Mouse (Mus musculus) mouse embryonic stem cell (cell line): ENCODE data around the gene Birc6.
"Not testable (repeated sequence)": the region's sequence is repeated elsewhere in the genome, so short reads cannot be mapped to it uniquely, and the experiment has no call there.

Source experiments
- in situ Hi-C, 2 experiments: fragments of 300-500 bp; cut with MboI; formaldehyde crosslinking; loops; 1 replicate in 1 of 2; 3 replicates in 1 of 2; pipeline ENCODE4 v1.14.3; 2019 to 2020; ENCODE audit warnings: low sequenced_read_pairs in 2 of 2, low pct_unique_long_range_greater_than_20kb in 1 of 2, mixed read lengths in 1 of 2; ENCODE audit not compliant: unreplicated experiment in 1 of 2

Gene Birc6

GRCm38 (mm10) chr17:74688555-74688954 lies 160.5 kb downstream of the Birc6 start:
- in situ Hi-C loops: no loop called here

DNA sequence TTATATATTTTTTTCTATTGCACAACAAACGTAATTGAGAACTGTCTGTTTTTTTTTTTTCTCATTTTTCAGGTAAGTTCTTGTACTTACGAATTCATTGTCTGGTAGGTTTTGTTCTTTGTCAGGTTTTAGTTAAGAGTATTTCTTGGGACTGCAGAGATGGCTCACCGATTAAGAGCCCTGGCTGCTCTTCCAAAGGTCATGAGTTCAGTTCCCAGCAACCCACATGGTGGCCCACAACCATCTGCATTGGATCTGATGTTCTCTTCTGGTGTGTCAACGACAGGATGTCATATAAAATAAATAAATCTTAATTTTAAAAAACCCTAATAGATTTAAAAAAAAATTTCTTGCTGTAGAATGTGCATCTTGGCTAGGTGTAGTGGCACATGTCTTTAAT lies 161.3 kb downstream of the Birc6 start:
- in situ Hi-C loops: no loop called here

- in situ Hi-C loops: not testable (repeated sequence)
Observed at GRCm38 (mm10) chr17:74701661-74702060, 173.6 kb downstream of the Birc6 start.

GRCm38 (mm10) chr17:74705480-74705879 lies 177.4 kb downstream of the Birc6 start:
- in situ Hi-C loops: no loop called here

- in situ Hi-C loops: no loop called here
Observed at GRCm38 (mm10) chr17:74706593-74706992, 178.5 kb downstream of the Birc6 start.

DNA sequence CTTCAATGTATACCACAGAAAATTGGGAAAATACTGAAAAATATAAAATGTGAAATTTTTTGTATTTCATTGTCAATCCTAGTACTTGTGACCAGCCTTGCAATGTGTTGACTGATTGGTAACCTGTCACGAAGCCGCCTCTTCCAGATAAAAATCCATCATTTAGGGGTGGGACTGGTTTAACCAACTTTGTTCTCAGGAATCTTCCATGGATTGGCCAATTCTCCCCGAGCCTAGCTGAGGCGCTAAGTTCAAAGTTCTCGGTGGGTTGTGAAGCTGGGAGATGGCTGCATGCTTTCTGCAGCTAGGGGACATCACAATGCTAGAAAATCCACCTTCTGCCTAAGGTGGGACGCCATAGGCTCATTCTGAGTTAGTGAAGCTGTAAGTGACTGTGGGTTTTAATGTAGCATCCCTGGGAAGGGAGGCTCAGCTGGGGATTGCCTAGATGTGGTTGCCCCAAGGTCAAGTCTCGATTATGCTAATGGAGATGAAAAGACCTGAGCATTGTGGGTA lies 179.6 kb downstream of the Birc6 start:
- in situ Hi-C loops: no loop called here

DNA sequence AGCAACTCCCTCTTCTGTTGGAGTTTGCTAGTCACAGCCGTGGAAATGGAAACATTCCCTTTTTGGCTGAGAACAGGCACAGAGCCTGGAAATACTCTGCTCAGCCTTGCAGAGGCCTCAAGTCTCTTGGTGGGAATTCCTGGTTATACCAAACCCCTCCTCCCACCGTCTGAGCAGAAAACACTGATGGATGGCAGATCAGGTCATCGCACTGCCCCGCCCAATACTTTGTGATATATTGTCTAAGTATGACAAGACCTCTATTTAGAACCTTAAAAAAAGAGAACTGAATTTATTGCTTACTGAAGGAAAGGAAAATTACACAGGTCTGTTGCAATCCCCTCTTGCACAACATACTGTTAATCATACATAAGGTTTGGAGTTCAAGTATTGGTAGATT lies 182.6 kb downstream of the Birc6 start:
- in situ Hi-C loops: no loop called here

DNA sequence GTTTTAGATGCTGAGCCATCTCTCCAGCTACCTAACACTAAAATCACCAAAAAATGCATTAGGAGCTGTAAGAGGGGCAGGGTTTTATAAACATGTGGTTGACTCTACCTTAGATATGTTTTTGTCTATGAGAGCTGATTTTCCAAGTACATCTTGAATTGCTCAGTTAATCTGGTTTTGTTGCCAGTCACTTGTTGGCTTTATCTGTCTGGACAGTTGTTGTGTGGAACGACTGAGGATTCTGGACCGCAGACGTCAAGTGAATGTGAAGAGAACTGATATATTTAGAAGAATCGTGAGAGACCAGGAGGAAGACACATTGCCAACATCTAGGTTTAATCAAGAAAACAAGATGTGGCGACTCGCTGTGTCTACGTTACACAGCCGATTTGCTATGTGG lies 183.5 kb downstream of the Birc6 start:
- in situ Hi-C loops: no loop called here

DNA sequence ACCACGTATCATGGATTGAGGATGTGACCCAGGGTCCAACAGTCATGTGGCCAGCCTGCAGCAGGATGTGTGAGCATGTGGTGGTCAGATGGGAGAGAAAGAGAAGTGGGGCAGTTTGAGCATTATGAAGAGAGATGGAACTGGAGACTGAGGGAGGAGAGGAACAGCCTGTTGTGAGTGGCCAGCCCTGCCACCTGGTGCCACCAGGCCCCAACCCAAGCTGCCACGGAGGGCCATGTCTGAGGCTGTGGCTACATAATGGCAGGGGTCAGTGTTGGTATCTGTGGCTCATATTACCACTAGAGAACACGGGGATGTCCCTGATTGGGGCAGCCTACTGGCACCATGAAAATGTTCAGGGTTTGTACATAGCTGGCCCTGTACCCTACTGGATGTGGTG lies 187.0 kb downstream of the Birc6 start:
- in situ Hi-C loops: no loop called here

DNA sequence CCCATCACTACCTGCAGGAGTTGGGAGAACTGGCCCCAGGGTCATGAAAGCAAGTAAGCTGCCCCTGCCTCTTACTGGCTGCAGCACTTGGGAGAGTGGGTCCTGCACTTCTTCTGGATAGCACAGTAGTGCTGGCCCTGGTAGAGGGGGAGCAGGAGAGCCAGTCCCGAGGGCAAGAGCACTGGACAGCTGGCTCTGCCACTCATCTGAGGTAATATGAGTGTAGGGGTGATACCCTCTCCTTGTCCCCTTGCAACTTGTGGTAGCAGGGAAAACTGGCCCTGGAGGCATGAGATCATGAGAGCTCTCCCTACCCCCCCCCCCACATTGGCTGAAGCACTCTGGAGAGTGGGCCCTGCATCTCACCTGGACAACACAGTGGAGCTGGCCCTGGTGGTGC lies 187.6 kb downstream of the Birc6 start:
- in situ Hi-C loops: no loop called here

- in situ Hi-C loops: no loop called here
Observed at GRCm38 (mm10) chr17:74716643-74717042, 188.5 kb downstream of the Birc6 start.

DNA sequence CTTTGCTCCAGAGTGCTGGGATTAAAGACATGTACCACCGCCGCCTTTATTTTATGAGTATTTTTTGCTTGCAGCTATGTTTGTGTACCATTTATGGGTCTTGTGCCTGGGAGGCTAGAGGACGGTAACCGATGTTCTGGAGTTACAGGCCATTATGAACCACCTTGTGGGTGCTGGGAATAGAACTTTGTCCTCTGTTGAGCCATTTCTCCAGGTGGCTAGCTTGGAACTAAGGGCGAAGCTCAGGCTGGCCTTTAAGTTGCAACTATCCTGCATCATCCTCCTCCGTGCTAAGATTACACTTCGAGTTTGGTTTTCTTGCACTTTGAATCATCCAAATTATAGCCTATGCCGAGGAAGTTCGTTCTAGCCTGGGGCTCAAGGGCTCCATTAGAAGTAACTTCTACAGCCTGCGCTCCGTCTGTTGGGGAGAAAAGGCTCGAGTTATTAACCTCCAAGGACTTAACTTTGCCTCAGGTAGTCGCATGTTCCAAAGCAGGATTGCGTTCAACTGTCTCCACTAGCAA lies 189.1 kb downstream of the Birc6 start:
- in situ Hi-C loops: no loop called here

- in situ Hi-C loops: no loop called here
Observed at GRCm38 (mm10) chr17:74717618-74718151, 189.6 kb downstream of the Birc6 start, which contains the start of gene Ttc27. TSS of gene Ttc27 (plus strand) at chr17:74717732.

GRCm38 (mm10) chr17:74732872-74733271 lies 204.8 kb downstream of the Birc6 start:
- in situ Hi-C loops: no loop called here

DNA sequence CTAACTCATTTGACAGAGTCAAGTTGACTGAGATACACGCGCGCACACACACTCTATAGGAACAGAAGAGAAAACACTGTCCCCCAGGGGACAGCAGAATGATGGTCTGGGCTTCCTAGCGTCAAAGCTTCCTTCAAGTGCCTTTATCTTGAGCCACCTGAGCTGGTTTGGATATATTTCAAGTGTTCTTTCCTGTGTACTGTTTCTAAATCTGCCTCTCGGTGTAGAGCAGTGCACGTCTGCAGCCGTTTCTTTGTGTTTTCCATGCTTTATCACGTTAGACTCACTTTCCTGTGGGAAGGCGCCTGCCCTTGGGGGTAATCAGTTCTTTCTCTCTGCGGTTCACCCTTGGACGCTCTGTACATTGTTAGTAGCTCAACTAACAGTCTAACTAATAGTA lies 207.3 kb downstream of the Birc6 start:
- in situ Hi-C loops: no loop called here

DNA sequence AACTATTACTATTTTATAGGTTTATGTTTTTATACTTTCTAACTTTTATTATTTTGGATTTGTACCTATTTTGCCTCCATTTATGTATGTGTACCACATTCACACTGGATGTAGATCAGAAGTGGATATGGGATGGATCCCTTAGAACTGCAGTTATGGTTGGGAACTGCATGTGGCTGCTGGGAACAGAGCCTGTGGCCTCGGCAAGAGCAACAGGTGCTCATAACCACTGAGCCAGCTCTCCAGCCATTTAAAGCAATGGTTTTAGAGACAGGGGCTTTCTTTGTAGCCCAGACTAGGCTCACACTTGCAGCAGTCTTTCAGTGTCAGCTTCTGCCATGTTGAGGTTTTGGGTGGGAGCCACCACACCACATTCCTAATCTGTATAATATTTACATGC lies 221.6 kb downstream of the Birc6 start:
- in situ Hi-C loops: no loop called here

DNA sequence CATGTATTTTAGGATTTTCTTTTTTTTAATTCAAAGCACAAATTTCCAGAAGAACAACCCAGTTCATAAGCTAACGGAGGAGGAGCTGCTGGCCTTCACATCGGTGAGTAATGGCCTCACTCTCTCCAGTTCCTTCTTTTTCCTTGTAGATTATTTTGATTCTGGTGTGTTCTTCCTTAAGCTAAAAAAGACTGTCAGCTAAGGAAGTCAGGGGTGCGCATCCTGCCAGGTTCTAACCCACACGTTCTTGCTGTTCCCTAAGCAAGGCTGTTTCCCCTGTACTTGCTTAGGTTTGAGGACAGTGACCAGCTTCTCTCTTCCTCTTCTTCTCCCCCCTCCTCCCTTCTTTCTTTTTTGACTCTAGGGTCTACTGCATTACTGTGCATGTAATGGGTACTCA lies 222.9 kb downstream of the Birc6 start:
- in situ Hi-C loops: no loop called here
